Mouse (Mus musculus): Measurements from ENCODE around the gene Polr2h.

Polr2h gene

DNA sequence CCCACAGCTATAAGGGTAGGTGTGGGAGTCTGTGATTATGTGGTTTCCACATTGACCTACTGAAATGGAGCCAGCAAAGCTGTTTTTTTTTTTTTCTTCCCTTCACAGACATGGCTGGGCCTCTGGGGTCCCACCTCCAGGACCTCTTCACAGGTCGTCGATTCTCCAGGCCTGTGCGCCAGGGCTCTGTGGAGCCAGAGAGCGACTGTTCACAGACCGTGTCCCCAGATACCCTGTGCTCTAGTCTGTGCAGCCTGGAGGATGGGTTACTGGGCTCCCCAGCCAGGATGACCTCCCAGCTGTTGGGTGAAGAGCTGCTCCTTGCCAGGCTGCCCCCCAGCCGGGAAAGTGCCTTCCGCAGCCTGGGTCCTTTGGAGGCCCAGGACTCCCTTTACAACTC, 16.1 kb upstream of the Polr2h start:
- DNase-seq (ENCODE audit: inconsistent age in 2 of 2, low spot score in 1 of 2) = no peak

DNA sequence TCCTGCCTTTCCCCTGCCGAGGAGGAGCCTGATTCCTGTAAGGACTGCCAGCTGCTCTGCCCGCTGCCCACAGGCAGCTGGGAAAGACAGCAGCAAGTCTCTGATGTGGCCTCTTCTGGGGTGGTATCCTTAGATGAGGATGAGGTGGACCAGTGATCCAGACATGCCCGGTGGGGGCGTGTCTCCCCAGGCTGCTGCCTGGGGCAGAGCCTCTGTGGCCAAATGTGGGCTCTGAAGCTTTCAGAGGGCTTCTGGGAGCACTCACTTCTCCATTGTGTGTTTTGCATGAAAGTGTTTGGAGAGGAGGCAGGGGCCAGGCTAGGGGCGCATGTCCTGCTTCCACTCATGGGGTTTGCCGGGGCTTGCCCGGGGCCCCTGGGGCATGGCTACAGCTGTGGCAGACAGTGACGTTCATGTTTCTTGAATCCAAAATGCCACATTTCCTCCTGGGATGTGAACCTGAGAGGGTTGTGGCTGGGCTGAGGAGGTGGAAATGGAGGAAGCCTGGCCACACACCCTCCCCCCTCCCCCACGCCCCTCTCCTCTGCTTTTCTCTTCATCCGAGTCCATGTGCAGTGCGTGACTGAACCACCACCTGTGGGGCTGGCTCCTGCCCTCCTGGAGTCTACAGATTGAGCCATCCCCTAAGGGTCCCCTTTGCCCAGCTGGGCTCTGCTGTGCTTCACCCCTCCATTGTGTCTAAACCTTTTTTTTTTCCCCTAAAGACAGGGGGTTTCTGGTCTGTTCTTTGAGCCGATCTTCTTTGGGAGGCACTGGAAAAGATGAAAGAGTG, 15.5 kb upstream of the Polr2h start:
- DNase-seq (ENCODE audit: inconsistent age in 2 of 2, low spot score in 1 of 2) = peak in 1 of 2 experiments; percentile 22

DNA sequence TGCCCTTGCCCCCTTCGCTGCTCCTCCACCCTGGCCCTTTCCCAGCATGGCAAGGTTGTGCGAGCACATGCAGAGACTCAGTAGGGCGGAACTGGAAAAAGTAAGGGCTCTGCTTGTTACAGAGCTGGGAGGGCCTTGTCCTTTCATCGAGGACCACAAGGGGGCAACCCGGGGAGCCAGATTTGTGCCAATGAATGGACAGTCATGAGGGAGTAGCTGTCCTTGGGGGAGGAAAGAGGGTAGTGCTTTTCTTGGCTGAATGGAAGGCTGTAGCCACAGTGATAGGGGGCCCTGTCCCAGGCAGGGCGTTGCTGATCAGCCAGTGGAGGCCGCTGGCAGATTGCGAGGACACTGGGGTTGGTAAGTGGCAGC, 15.0 kb upstream of the Polr2h start:
- DNase-seq (ENCODE audit: inconsistent age in 2 of 2, low spot score in 1 of 2) = peak; percentile 90 to 96

DNA sequence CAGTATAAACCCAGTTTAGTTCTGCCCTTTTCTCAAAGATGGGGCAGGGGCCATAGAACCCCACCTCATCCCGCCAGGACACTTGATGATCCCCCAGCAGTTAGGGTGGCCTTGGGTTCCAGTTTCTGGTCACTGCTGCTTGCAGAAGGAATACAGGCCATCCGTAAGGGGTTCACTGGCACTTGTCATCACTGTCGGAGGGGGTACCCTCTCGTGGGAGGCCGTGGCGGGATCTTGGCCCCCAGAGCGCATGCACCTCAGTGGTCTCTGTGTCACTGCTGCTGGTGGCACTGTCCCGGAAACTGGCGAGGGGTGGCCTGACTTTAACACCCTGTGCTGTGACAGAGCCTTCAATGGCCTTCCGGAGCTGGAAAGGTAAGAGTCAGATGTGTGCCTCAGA, 14.4 kb upstream of the Polr2h start:
- DNase-seq (ENCODE audit: inconsistent age in 2 of 2, low spot score in 1 of 2) = peak; percentile 31 to 58

DNA sequence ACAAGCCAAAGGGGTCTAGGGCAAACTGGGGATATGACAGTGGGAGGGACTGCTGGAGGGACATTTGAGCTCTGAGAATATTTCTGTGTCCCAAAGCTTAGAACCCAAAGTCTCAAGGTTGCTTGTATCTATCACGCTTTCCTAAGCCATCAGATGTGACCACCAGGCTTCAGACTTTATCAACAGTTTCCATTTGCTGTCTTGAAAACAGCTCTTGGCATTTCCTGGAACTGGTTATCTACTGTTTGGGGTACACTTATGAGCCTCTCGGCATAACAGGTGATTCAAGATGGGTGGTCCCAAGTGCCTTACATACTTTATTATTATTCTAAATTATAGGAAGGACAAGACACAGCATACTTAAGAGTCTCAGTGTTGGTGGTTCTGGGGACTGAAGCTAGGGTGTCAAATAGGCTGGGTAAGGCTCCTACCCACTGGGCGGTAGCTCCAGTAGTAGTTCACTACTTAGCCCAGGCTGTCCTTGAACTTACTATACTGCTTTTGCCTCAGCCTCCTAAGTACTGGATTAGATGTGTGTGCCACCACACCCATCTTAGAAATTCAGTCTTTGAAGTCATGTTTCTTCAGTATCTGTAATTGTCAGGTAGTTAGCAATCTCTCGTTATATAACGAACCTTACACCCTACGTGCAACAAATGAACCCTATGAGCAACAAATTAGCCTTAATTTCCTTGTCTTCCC, 13.6 kb upstream of the Polr2h start:
- no peak for DNase-seq (ENCODE audit: inconsistent age in 2 of 2, low spot score in 1 of 2)

DNA sequence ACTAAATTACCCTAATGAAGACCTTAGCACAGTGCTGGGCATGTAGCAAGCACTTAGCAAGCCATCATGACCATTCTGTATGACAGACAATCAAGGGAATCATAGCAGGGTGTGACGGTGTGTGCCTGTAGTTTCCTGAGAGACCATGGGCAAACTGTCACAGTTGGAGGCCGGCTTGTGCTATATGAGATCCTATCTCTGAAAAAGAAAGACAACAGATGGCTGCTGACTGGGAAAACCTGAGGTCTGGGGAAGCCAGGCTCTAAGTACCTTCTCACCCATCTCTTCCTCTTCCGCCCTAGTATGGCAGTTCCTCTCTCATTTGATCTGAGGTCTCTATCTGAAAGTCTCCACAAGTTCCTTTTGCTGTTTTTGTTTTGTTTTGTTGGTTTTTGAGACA, 11.7 kb upstream of the Polr2h start:
- DNase-seq (ENCODE audit: inconsistent age in 2 of 2, low spot score in 1 of 2) = no peak

DNA sequence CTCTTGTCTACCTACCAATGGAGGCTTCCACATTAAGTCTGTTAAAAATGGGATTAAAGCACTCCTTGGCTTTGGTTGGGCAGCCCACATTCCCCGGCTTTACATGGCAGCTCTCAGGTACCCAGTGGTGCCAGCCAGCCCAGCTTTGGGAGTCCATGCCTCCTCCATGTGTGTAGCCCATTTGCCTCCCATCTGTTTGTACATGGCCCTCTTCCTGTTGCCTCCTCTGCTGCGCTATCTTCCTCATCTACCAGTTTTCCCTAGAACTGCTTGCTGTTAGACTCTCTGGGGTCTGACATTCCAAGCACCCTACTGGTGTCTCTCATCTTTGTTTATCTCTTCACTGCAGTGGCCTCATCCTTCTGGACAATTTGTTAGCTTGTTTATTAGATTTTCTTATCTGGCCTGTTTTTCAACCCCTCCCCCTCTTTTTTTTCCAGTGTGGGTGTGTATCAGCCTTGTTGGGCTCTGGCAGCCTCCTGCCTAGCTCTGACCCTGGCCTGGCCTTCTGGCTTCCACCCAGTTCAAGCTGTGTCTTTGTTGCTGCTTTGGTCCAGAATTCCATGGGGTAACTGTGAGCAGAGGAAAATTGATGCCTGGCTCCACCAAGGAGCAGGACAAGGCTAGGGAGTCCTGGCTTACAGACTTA, 10.9 kb upstream of the Polr2h start:
- DNase-seq (ENCODE audit: inconsistent age in 2 of 2, low spot score in 1 of 2) = peak; percentile 39 to 82

DNA sequence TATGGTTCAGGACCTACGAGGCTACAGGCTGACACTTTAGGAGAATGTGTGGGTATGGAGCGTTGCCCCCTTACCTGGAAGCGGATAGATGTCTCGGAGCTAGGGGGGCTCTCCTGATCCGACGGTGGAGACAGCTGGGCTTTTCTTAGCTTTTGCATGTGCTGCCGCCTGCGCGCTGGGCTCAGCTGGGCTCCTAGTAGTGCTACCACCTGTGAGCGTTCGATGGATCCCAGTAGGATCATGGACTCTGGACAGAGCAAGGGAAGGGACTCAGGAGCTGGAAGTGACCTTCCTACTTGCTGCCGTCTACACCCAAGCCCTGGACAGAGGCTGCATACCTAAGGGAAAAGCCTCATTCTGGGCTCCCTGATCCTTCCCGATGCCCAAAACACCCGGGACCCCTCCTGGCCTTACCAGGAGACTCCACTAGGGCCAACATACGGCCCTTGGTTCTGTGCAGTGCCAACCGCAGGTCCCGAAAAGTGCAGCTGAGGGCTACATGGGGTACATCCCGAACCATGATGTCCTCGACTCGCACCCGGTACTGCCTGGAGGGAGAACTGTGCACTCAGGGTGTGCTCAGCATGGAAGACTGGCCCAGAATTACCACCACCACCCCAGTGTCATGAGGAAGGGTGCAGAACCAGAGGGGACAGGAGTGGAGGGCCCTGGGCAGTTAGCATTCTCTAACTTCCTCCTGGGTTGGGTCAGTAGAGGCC, 9.1 kb upstream of the Polr2h start:
- no peak for DNase-seq (ENCODE audit: inconsistent age in 2 of 2, low spot score in 1 of 2)

DNA sequence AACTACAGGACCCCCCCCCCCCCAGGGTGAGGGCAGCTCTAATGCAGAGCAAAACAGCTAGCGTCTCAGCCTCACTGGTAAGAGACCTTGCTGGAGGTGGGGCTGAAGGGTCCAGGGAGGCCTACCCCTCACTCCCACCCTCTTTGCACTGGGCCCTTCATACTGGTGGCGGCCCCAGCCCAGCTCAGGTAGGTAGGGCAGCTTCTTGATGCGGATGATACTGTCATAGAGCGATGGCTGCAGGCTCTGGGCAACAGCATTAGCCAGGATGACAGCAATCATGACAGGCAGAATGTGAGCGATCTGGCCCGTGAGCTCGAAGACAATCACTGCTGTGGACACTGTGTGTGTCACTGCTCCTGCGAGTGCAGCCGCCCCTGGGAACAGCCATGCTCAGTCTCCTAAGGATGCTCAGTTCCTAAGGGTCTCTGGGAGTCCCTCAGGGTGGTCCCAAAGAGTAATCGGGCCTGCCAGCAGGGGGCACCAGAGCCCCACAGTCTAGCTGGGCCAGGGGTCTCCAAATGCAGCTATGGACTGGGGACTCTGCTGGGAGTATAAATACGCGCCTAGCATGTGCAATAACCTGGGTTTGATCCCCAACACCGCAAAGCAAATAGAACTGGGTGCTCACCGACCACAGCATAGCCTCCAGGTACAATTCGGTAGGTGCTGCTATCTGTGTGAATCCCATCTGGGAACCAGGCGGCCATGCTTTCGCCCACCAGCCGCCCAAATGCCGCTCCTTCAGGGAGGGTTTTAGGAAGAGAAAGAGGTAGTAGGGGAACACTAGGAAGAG, 8.3 kb upstream of the Polr2h start:
- DNase-seq (ENCODE audit: inconsistent age in 2 of 2, low spot score in 1 of 2) = peak in 1 of 2 experiments; percentile 66

DNA sequence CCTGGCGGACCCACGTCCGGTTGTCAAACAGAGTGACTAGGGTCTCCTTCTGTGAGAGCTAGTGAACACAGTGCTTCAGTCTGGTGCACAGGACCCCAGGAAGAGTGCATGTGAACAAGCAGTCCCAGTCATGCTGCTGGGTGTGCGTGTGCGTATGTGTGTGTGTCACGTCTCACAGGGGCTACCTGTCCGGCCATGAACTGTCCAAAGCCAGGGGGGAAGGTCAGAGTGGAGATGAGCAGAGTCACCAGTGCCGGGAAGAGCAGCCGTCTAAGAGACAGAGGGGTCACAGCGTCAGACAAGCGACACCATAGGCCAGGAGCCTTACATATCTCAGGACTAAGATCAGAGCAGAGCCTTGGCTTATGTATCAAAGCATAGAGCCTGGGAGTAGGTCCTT, 7.1 kb upstream of the Polr2h start:
- no peak for DNase-seq (ENCODE audit: inconsistent age in 2 of 2, low spot score in 1 of 2)

DNA sequence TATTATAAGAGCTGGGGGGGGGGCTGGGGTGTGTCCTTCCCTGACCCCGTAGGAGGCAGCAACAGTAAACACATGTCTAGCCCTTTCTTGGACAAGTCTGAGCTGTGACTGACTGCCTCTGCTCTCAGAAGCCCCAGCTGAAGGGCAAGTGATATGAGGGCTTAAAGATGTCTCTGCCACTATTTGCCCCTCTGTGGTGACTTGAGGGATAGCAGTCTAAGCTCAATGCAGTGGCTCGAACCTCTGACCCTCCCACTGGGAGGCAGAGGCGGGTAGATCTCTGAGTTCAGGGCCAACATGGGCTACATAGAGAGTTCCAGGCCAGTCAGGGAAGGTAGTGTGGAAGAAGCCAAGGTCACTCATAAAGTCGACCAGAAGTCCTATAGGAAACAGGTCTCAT, 6.7 kb upstream of the Polr2h start:
- no peak for DNase-seq (ENCODE audit: inconsistent age in 2 of 2, low spot score in 1 of 2)

DNA sequence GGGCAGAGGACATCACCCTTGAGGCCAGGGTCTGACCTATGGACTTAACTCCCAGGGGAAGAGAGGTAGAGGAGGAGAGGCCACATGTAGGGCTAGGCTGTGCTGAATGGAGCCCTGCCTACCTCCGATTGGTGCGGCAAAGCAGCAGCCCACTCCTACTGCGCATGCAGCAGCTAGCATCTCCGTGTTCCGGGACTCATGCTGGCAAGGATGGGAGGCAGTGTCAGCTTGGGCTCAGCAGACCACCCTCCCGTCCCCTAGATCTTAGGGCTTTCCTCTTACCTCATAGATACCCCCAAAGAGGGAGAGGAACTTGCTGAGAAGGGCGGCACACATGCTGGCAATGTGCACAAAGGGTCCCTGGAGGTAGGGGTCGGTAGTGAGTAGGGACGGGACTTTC, 5.3 kb upstream of the Polr2h start:
- no peak for DNase-seq (ENCODE audit: inconsistent age in 2 of 2, low spot score in 1 of 2)

DNA sequence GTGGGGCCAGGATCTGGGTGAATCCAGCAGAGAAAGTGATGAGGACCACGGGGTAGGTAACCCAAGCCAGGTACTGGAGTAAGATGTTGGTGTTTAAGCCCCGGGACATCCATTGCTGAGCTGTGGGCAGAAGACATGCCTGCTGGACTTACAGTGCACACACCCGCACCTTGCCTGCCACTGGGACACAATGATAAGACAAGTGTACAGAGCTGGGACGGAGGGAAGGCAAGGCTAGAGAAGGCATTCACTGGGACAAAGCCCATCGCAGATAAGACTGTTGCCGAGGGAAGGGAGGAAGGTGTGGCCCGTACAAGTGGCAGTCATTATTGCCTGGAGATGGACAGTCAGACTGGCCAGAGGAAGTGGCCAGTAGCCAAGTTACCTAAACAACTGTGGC, 4.6 kb upstream of the Polr2h start:
- no peak for DNase-seq (ENCODE audit: inconsistent age in 2 of 2, low spot score in 1 of 2)

DNA sequence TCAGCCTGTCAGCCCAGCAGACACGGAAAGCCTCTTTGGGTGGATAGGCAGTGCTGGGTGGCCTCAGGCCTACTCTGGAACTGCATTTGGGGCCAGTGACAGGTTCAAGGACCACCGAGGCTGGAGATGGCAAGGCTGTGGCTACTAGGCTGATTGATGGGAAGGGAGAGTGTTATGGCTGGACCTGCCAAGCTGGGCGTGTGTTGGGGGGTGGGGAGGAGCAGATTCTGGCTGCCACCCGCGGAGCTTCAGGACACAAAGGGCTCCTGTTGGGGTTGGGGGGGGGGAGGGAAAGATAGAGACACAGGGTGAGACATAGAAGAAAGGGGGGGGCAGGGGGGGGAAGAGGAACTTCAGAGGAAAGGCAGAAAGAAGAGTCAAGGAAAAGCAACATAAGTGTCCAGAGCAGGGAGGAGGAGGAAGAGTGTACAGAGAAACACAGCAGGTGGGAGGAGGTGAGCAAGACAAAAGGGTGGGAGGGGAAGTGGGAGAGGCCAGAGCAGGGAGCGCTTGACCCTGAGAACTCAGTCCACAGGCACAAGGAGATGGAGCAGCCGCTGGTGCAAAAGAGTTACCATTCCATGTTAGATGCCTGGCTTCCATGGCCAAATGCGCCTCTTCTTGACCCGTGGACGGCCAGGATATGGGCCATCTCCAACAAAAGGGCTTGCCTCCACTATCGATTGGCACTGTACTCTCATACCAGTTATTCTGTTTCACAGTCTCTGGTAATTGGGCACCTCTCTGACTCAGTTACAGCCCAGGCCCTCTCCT, 3.0 kb upstream of the Polr2h start:
- peak in 1 of 2 experiments; percentile 62 for DNase-seq (ENCODE audit: inconsistent age in 2 of 2, low spot score in 1 of 2)

DNA sequence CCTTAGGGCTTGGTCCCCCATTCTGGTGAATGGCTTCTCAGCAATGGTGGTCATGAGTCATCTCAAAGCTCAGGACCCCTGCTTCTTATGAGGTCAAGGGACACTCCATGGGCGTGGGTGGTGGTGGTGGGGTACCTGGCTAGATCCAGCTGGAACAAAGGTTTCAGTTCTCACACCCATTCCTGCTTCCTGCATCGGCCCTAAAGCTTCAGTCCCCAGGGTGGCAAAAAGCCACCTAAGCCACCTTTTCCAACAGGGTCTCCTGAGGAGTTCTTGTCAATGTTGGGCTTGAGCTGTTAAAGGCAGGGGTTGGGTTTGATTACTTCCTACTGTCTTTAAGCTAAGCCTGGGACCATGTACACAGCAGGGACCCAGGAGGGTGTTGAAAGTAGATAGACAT, 2.3 kb upstream of the Polr2h start:
- DNase-seq (ENCODE audit: inconsistent age in 2 of 2, low spot score in 1 of 2) = peak in 1 of 2 experiments; percentile 60

DNA sequence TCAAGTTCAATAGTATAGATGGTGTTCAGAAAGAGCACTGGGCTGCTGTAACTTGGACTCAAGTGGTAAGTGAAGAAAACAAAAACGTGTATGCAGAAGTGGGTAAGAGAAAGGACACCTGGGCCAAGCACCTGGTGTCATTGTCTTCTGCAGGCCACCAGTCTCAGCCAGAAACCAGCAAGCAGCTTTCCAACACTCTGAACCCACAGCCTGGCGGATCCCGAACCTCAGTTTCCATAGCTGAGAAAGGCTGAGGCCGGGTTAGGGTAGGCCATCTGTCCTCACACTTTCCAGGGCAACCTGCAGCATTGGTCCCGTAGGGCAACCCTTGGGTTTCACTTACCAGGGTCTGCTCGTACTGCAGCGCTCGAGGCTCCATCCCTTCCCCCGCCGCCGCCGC, 1.9 kb upstream of the Polr2h start:
- DNase-seq (ENCODE audit: inconsistent age in 2 of 2, low spot score in 1 of 2) = no peak

DNA sequence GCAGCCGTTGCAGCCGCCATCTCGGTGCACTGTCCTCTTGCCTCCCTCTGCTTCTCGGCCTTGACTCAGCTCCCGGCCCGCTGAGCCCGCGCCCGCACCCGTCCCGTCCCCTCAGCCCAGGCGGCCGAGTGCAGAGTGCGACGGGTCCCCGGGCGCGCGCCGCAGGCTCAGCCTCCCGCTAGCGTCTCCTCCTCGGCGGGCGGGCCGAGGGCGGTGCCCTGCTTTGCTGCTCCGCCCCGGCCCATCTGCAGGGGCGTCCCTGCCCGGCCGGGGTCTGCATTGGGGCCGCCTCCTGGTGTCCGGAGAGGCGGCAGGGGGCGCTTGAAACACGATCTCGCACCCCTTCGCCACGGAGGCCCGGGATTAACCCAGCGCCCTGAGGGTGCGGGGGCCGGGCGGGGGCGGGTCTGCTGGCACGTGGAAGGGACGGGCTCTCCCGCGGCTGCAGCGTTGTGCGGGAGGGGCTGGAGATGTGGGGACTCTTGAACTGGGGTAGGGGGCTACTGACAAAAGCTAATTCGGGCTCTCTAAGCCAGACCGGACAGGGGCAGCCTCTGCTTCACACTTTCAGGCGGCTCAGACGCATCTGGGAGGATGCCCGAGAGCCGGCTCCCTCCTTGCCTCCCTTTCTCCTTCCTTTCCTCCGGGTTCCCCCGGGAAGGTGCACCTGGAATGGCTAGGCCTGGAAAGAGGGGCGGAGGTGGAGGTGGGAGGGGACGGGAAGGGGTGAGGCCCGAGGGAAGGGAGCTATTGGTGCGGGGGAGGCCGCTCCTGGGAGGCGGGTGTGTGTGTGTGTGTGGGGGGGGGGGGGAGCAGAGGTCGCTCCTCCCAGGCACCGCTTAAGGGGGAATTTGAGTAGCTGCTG, 1.3 kb upstream of the Polr2h start:
- DNase-seq (ENCODE audit: inconsistent age in 2 of 2, low spot score in 1 of 2) = peak; percentile 91 to 96

DNA sequence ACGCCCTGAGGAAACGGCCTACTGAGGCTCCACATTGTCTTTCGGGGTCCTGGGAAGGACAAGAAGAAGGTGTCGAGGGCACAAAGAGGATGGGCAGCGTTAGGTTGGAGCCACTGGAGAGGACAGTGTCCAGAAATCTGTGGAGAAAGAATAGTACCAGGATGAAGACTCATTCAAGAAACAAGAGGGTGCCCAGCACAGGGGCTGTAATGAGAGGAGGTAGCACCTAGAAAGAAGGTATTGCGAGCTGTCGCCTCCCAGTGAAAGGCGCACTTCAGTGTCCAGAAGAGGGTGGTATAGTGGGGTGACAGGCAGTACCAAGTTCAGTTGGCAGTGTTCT, 654 bp upstream of the Polr2h start:
- DNase-seq (ENCODE audit: inconsistent age in 2 of 2, low spot score in 1 of 2) = no peak

DNA sequence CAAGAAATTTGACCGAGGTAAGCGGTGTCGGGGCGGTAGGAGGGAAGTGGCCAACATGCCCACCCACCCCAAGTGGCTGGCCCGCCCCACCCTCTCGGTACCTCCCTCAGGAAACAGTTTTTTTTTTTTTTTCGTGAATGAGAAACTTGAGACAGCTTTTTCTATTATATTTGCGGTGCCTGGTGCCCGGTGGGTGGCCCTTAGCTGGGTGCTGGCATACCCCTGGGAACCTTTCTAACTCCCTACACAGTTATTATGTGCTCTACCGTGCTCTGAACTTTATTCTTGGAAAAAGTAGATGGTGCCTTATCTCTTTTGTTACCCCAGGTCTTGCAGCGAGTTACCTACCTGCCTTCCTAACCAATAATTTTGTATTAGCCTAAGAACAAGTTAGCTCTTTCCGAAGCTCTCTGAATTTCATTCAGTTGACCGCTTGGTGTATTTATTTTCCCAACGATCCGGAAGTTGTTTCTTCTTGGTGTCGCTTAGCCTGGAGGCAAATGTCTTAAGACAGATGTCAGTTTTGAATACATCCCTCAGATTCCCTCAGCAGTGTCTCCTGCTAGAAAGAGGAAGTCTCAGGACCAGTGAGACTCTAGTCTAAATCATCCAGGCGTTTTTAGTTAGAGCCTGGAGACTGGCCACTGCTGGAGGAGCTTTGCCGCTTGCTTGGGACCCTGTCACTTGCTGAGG, 659 bp downstream of the Polr2h start:
- DNase-seq (ENCODE audit: inconsistent age in 2 of 2, low spot score in 1 of 2) = no peak

Data from adrenal gland, adult (tissue).